Mouse (Mus musculus) adrenal gland, adult 8-10 months (tissue): ENCODE measurements around the gene Nacc1. TPM values are rescaled to one million over a fixed set of nuclear protein-coding genes. Genes with fewer than 3 reads are reported as not detected.

Experiments used
- DNase-seq: peaks from one replicate; pipeline ENCODE4 v3.0.0; 2022
- total RNA-seq, 4 experiments: library from RNA; stranded (reverse); gene quantifications; 2 replicates each; pipeline ENCODE4 v1.2.4; 2022

The Nacc1 gene
- total RNA-seq, 4 experiments from 2014 or later: 81.0 to 86.9 (median 83.7) TPM

- DNase-seq: no peak
Observed at GRCm38 (mm10) chr8:84713381-84713780, 25.7 kb upstream of the Nacc1 start.

GRCm38 (mm10) chr8:84712759-84713120 is 25.1 kb upstream of the Nacc1 start:
- DNase-seq: no peak

GRCm38 (mm10) chr8:84711933-84712758 is 24.5 kb upstream of the Nacc1 start:
- no peak for DNase-seq

GRCm38 (mm10) chr8:84711312-84711711 is 23.6 kb upstream of the Nacc1 start:
- DNase-seq: no peak

GRCm38 (mm10) chr8:84709931-84710330 is 22.3 kb upstream of the Nacc1 start:
- no peak for DNase-seq

GRCm38 (mm10) chr8:84708774-84709475 is 21.3 kb upstream of the Nacc1 start:
- peak; percentile 72 for DNase-seq

GRCm38 (mm10) chr8:84708071-84708541 is 20.4 kb upstream of the Nacc1 start:
- no peak for DNase-seq

- DNase-seq: no peak
Observed at GRCm38 (mm10) chr8:84707267-84707883, 19.7 kb upstream of the Nacc1 start.

GRCm38 (mm10) chr8:84706610-84707266 is 19.1 kb upstream of the Nacc1 start:
- DNase-seq: no peak

- no peak for DNase-seq
Observed at GRCm38 (mm10) chr8:84705960-84706359, 18.3 kb upstream of the Nacc1 start.

GRCm38 (mm10) chr8:84704867-84705831 is 17.5 kb upstream of the Nacc1 start:
- no peak for DNase-seq

- no peak for DNase-seq
Observed at GRCm38 (mm10) chr8:84704356-84704755, 16.7 kb upstream of the Nacc1 start.

- no peak for DNase-seq
Observed at GRCm38 (mm10) chr8:84703466-84704249, 16.0 kb upstream of the Nacc1 start.

GRCm38 (mm10) chr8:84702963-84703465 is 15.4 kb upstream of the Nacc1 start:
- DNase-seq: no peak

GRCm38 (mm10) chr8:84702561-84702960 is 14.9 kb upstream of the Nacc1 start:
- DNase-seq: no peak

- no peak for DNase-seq
Observed at GRCm38 (mm10) chr8:84700941-84701911, 13.6 kb upstream of the Nacc1 start, which contains the start of gene Lyl1. Gene Lyl1, plus strand, starts transcription at chr8:84701457.

- DNase-seq: no peak
Observed at GRCm38 (mm10) chr8:84700526-84700925, 12.9 kb upstream of the Nacc1 start.

GRCm38 (mm10) chr8:84699861-84700322 is 12.2 kb upstream of the Nacc1 start:
- peak; percentile 69 for DNase-seq

GRCm38 (mm10) chr8:84698929-84699401 is 11.3 kb upstream of the Nacc1 start:
- DNase-seq: no peak
